Mouse (Mus musculus): Measurements from ENCODE around the gene Ank.

GRCm38 (mm10) chr15:27493516-27493915 is 27.0 kb downstream of the Ank start:
- TF ChIP-seq CTCF (IDR thresholded peaks at IDR 0.05; ENCODE audit: borderline replicate concordance, insufficient read depth, low read depth, low read length) (no peak), POLR2A (IDR thresholded peaks at IDR 0.05; ENCODE audit: borderline replicate concordance, insufficient read depth, low read length) (no peak)
